Mouse (Mus musculus): Measurements from ENCODE around the gene Dcun1d3. TPM values are rescaled to one million over a fixed set of nuclear protein-coding genes. Genes with fewer than 3 reads are reported as not detected.

Gene Dcun1d3
- polyA plus RNA-seq, 1 experiment from 2014 or later: 17.7 TPM

GRCm38 (mm10) chr7:119847396-119847795 lies 48.7 kb downstream of the Dcun1d3 start:
- Histone ChIP-seq H3K9me3 (no peaks in the 10 kb centered on the region), H3K9ac (no peak overlapping the region), H3K27me3 (no peaks in the 10 kb centered on the region), H3K36me3 (no peaks in the 10 kb centered on the region; the same call in 1 of the 2 replicates), H3K4me1 (replicated peaks) (no peaks in the 10 kb centered on the region), H3K4me3 (no peak overlapping the region), H3K4me2 (no peak overlapping the region), H3K27ac (replicated peaks) (no peak overlapping the region)
- 92% methylated on average over 2 of the region's 2 CpGs for WGBS
- ATAC-seq (ENCODE audit: low read depth): no peak

- no peaks in the 10 kb centered on the region for H3K36me3 ChIP-seq
- ATAC-seq (ENCODE audit: low read depth): no peak
- H3K4me3 ChIP-seq: no peak overlapping the region
- no peaks in the 10 kb centered on the region for H3K27me3 ChIP-seq
- no peak overlapping the region for H3K4me2 ChIP-seq
- H3K9ac ChIP-seq: no peak overlapping the region
- no peaks in the 10 kb centered on the region for H3K4me1 ChIP-seq (replicated peaks)
- 90% methylated on average over 2 of the region's 2 CpGs for WGBS
- H3K9me3 ChIP-seq: no peaks in the 10 kb centered on the region
- no peak overlapping the region for H3K27ac ChIP-seq (replicated peaks)
Measured at GRCm38 (mm10) chr7:119845541-119845940, 50.6 kb downstream of the Dcun1d3 start.

DNA sequence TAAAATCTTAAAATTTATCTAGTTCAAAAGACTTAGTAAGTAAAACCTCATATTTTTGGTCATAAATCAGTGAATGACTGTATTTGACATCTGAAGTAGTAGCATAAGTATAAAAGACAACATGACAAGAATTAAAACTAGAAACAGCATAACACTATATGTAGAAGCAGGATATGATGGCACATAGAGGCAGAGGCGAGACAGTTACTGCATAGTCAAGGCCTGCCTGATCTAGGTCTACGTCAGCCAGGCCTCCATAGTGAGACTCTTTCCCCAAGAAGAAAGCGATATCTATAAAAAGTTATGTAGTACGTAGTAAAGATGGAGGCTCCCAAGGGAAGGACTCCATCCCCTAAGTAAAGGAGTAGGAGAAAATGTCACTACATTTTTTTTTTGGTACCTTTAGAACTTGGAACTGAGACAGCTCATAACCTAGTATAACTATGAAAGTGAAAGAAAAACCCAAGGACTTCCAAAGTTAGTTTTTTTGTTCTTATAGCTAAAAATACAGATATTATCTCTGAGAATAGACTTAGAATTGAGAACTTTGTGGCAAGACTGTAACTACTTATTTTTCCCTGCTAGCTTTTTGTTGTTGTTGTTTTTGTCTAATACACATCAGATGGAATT lies 54.2 kb downstream of the Dcun1d3 start:
- no peak for ATAC-seq (ENCODE audit: low read depth)
- H3K9me3 ChIP-seq: no peaks in the 10 kb centered on the region
- no peaks in the 10 kb centered on the region for H3K27me3 ChIP-seq
- whole genome bisulfite sequencing: 97% methylated on average over 4 of the region's 4 CpGs
- no peak overlapping the region for H3K4me2 ChIP-seq
- no peak overlapping the region for H3K27ac ChIP-seq (replicated peaks)
- no peak overlapping the region for H3K9ac ChIP-seq
- H3K4me3 ChIP-seq: no peak overlapping the region
- no peaks in the 10 kb centered on the region for H3K36me3 ChIP-seq
- no peaks in the 10 kb centered on the region for H3K4me1 ChIP-seq (replicated peaks)

DNA sequence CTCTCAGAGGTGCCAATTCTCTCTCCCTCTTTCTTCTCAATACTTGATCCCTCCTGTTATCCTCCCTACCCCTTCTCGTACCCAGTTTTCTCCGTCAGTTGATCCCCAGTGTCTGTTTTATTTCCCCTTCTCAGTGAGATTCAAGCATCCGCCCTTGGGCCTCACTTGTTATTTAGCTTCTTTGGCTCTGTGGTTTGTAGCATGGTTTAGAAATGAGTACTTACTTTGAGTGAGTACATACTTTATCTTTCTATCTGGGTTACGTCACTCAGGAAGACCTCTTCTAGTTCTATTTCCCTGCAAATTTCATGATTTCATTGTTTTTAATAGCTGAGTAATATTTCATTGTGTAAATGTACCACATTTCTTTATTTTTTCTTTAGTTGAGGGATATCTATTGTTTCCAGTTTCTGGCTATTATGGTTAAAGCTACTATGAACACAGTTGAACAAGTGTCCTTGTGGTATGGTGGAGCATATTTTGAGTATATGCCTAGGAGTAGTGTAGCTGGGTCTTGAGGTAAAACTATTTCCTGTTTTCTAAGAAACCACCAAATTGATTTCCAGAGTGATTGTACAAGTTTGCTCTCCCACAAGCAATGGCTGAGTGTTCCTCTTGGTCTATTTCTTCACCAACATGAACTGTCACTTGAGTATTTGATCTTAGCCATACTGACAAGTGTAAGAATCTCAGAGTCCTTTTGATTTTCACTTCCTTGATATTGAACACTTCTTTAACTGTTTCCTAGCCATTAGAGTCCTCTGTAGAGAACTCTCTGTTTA lies 59.9 kb downstream of the Dcun1d3 start:
- Histone ChIP-seq H3K27ac (replicated peaks) (no peak overlapping the region), H3K36me3 (no peaks in the 10 kb centered on the region), H3K27me3 (no peaks in the 10 kb centered on the region), H3K4me3 (no peak overlapping the region), H3K4me1 (replicated peaks) (no peaks in the 10 kb centered on the region), H3K4me2 (no peak overlapping the region), H3K9ac (no peak overlapping the region), H3K9me3 (no peaks in the 10 kb centered on the region)
- no peak for ATAC-seq (ENCODE audit: low read depth)
- 90% methylated on average over 4 of the region's 4 CpGs for WGBS

DNA sequence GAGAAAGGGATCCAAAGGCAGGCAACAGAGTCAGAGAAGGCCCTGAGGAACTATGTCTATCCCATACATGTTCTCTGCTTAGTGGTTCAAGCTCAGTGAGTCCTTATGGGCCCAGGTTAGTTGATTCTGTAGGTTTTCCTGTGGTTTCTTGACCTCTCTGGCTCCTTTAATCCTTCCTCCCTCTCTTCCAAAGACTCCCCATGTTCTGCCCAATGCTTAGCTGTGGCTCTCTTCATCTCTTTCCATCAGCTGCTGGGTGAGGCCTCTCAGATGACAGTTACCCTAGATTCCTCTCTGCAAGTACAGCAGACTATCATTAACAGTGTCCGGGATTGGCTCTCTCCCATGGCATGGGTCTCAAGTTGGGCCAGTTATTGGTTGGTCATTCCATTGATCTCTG lies 60.7 kb downstream of the Dcun1d3 start:
- no peak overlapping the region for H3K4me2 ChIP-seq
- no peak overlapping the region for H3K9ac ChIP-seq
- no peaks in the 10 kb centered on the region for H3K4me1 ChIP-seq (replicated peaks)
- H3K9me3 ChIP-seq: no peaks in the 10 kb centered on the region
- ATAC-seq (ENCODE audit: low read depth): no peak
- H3K27ac ChIP-seq (replicated peaks): no peak overlapping the region
- no peaks in the 10 kb centered on the region for H3K36me3 ChIP-seq
- H3K4me3 ChIP-seq: no peak overlapping the region
- H3K27me3 ChIP-seq: no peaks in the 10 kb centered on the region
- 93% methylated on average over 1 of the region's 1 CpGs for WGBS

GRCm38 (mm10) chr7:119808723-119809122 lies 87.4 kb downstream of the Dcun1d3 start:
- no peak overlapping the region for H3K9ac ChIP-seq
- H3K36me3 ChIP-seq: peaks cover 10% of the 10 kb centered on the region; the same call in 1 of the 2 replicates
- H3K4me2 ChIP-seq: no peak overlapping the region
- WGBS: 92% methylated on average over 3 of the region's 3 CpGs
- no peak overlapping the region for H3K4me3 ChIP-seq
- no peaks in the 10 kb centered on the region for H3K4me1 ChIP-seq (replicated peaks)
- ATAC-seq (ENCODE audit: low read depth): no peak
- H3K9me3 ChIP-seq: no peaks in the 10 kb centered on the region
- no peaks in the 10 kb centered on the region for H3K27me3 ChIP-seq
- H3K27ac ChIP-seq (replicated peaks): no peak overlapping the region

DNA sequence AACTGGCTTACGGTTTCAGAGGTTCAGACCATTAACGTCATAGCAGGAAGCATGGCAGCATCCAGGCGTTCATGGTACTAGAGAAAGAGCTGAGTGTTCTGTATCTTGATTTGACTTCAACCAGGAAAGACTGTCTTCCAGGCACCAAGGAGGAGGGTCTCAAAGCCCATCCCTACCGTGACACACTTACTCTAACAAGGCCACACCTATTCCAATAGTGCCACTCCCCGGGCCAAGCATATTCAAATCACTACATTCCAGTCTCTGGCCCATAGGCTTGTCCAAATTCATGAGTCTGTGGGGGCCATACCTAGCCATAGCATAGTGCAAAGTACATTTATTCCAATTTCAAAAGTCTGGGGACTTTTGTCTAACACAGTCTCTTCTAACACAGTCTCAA lies 88.7 kb downstream of the Dcun1d3 start:
- WGBS: 95% methylated on average over 5 of the region's 5 CpGs
- H3K36me3 ChIP-seq: peaks cover 10% of the 10 kb centered on the region; the same call in 1 of the 2 replicates
- no peak for ATAC-seq (ENCODE audit: low read depth)
- H3K9me3 ChIP-seq: no peaks in the 10 kb centered on the region
- H3K27ac ChIP-seq (replicated peaks): no peak overlapping the region
- no peak overlapping the region for H3K4me2 ChIP-seq
- H3K27me3 ChIP-seq: no peaks in the 10 kb centered on the region
- H3K4me3 ChIP-seq: no peak overlapping the region
- no peaks in the 10 kb centered on the region for H3K4me1 ChIP-seq (replicated peaks)
- H3K9ac ChIP-seq: no peak overlapping the region

Other genes with a start within 250 kb of the Dcun1d3 start
- not detected in 2 replicates for gene Acsm4, start 206.3 kb downstream of the Dcun1d3 start, polyA plus RNA-seq (2015; fragmentation: Nextera tagmentation; extraction: Ambion mirVana)
- 67.5 and 73.4 TPM in 2 replicates for gene Thumpd1, start 175.5 kb downstream of the Dcun1d3 start, polyA plus RNA-seq (2015; fragmentation: Nextera tagmentation; extraction: Ambion mirVana)
- gene Acsm3, start 135.4 kb downstream of the Dcun1d3 start, polyA plus RNA-seq (2015; fragmentation: Nextera tagmentation; extraction: Ambion mirVana): 0.29 and 0.38 TPM in 2 replicates
- gene Rexo5, start 102.3 kb downstream of the Dcun1d3 start, polyA plus RNA-seq (2015; fragmentation: Nextera tagmentation; extraction: Ambion mirVana): 12.7 and 13.4 TPM in 2 replicates
- 18.1 and 19.6 TPM in 2 replicates for gene Eri2, start 102.2 kb downstream of the Dcun1d3 start, polyA plus RNA-seq (2015; fragmentation: Nextera tagmentation; extraction: Ambion mirVana)
- gene Lyrm1, start 437 bp downstream of the Dcun1d3 start, polyA plus RNA-seq (2015; fragmentation: Nextera tagmentation; extraction: Ambion mirVana): 20.0 and 20.1 TPM in 2 replicates
- gene Dnah3, start 199.0 kb upstream of the Dcun1d3 start, polyA plus RNA-seq (2015; fragmentation: Nextera tagmentation; extraction: Ambion mirVana): 0.10 TPM in 1 of 2 replicates, not detected in the other
- 12.7 and 14.3 TPM in 2 replicates for gene Tmem159, start 206.1 kb upstream of the Dcun1d3 start, polyA plus RNA-seq (2015; fragmentation: Nextera tagmentation; extraction: Ambion mirVana)
- gene Zp2, start 249.0 kb upstream of the Dcun1d3 start, polyA plus RNA-seq (2015; fragmentation: Nextera tagmentation; extraction: Ambion mirVana): not detected in 2 replicates

All from neural tube, embryonic 13.5 days (tissue).